Mouse (Mus musculus) liver, adult 2 months (tissue): ENCODE results near the gene Ccdc93. TPM values are rescaled to one million over a fixed set of nuclear protein-coding genes. Genes with fewer than 3 reads are reported as not detected.

Experiments used
- DNase-seq: peaks from one replicate; pipeline ENCODE4 v3.0.0-alpha.2; 2011; ENCODE audit warnings: low read depth, low spot score; ENCODE audit errors: extremely low read depth
- H3K27ac ChIP-seq: fragments of 200-500 bp; replicated peaks from 2 replicates; pipeline ENCODE4 v1.5.1; 2012; ENCODE audit warnings: low read depth, mild to moderate bottlenecking, control low read depth, inconsistent platforms, low read length; ENCODE audit not compliant: insufficient read depth
- H3K27me3 ChIP-seq: fragments of 200-500 bp; 2 replicates; pipeline ENCODE4 v1.6.1; 2012; ENCODE audit warnings: mild to moderate bottlenecking, moderate library complexity, low read length, inconsistent platforms; ENCODE audit not compliant: control insufficient read depth, insufficient read depth
- H3K36me3 ChIP-seq: fragments of 200-500 bp; 2 replicates; pipeline ENCODE4 v1.6.1; 2012; ENCODE audit warnings: low read length, inconsistent platforms; ENCODE audit not compliant: control insufficient read depth, insufficient read depth
- H3K4me1 ChIP-seq: fragments of 200-500 bp; 2 replicates; pipeline ENCODE4 v1.6.1; 2011; ENCODE audit warnings: low read length; ENCODE audit not compliant: control insufficient read depth, insufficient read depth
- H3K4me3 ChIP-seq: fragments of 200-500 bp; 2 replicates; pipeline ENCODE4 v1.5.1; 2011; ENCODE audit warnings: low read depth, mild to moderate bottlenecking, control low read depth, low read length, moderate library complexity; ENCODE audit not compliant: insufficient read depth
- H3K79me2 ChIP-seq: fragments of 200-500 bp; 2 replicates; pipeline ENCODE4 v1.6.1; 2012; ENCODE audit warnings: inconsistent platforms, mild to moderate bottlenecking, low read length, moderate library complexity; ENCODE audit not compliant: control insufficient read depth, insufficient read depth
- H3K9ac ChIP-seq: fragments of 200-500 bp; 2 replicates; pipeline ENCODE4 v1.6.1; 2012; ENCODE audit warnings: low read depth, mild to moderate bottlenecking, control low read depth, inconsistent platforms, low read length
- CTCF ChIP-seq: fragments of 200-500 bp; IDR thresholded peaks from 2 replicates; pipeline ENCODE4 v1.5.1; 2011; ENCODE audit warnings: low read depth, low read length, control low read depth
- POLR2A ChIP-seq: fragments of 200-500 bp; IDR thresholded peaks from 2 replicates; pipeline ENCODE4 v1.6.1; 2011; ENCODE audit warnings: low read length, control low read depth; ENCODE audit not compliant: insufficient read depth; ENCODE audit errors: extremely low read depth
- WGBS: fragments of 180-500 bp; shearing (Covaris S2); methylation state at CpG from one replicate; pipeline ENCODE4 v1.1.7; 2018; 5-methylcytosine and 5-hydroxymethylcytosine counted together
- polyA plus RNA-seq: library from polyadenylated mRNA; depleted of rRNA; stranded (reverse); fragments of >200 nt; gene quantifications from 2 replicates; pipeline ENCODE4 v1.2.3, GENCODE M21; 2012
- total RNA-seq: library from RNA; depleted of rRNA; stranded (reverse); fragments of >200 nt; gene quantifications from 2 replicates; pipeline ENCODE4 v1.2.3, GENCODE M21; 2014

Gene Ccdc93
- total and polyA plus RNA-seq, 2 experiments, result 4.5 to 6.9 TPM

GRCm38 (mm10) chr1:121527061-121527460 lies 96.2 kb downstream of the Ccdc93 start:
- peaks cover 5% of the 10 kb centered on the region; the same call in 1 of the 2 replicates for H3K27me3 ChIP-seq
- no peaks in the 10 kb centered on the region for H3K4me1 ChIP-seq
- H3K4me3 ChIP-seq, result no peak overlapping the region
- no peak overlapping the region for H3K9ac ChIP-seq
- TF ChIP-seq CTCF (no peak), POLR2A (no peak)
- DNase-seq, result no peak
- no peaks in the 10 kb centered on the region for H3K79me2 ChIP-seq
- H3K36me3 ChIP-seq, result no peaks in the 10 kb centered on the region
- WGBS, result 43% methylated on average over 17 of the region's 17 CpGs
- H3K27ac ChIP-seq, result no peak overlapping the region

GRCm38 (mm10) chr1:121527600-121528398 lies 97.0 kb downstream of the Ccdc93 start:
- H3K27ac ChIP-seq, result no peak overlapping the region
- TF ChIP-seq POLR2A, result no peak
- no peak for TF ChIP-seq CTCF
- H3K4me1 ChIP-seq, result no peaks in the 10 kb centered on the region
- no peaks in the 10 kb centered on the region for H3K79me2 ChIP-seq
- 10% methylated on average over 55 of the region's 55 CpGs for WGBS
- H3K36me3 ChIP-seq, result no peaks in the 10 kb centered on the region
- peaks cover 5% of the 10 kb centered on the region; the same call in 1 of the 2 replicates for H3K27me3 ChIP-seq
- DNase-seq, result no peak
- no peak overlapping the region for H3K4me3 ChIP-seq
- no peak overlapping the region for H3K9ac ChIP-seq

GRCm38 (mm10) chr1:121528399-121528720 lies 97.5 kb downstream of the Ccdc93 start, which contains the start of gene Htr5b:
Gene Htr5b, minus strand, starts transcription at chr1:121528465.
- Histone ChIP-seq H3K4me3 (no peak within 1 kb of the TSS), H3K27ac (no peak within 1 kb of the TSS), H3K36me3 (no peaks in the 10 kb centered on the region), H3K79me2 (no peaks in the 10 kb centered on the region), H3K27me3 (peaks cover 5% of the 10 kb centered on the region; the same call in 1 of the 2 replicates), H3K9ac (no peak within 1 kb of the TSS), H3K4me1 (no peaks in the 10 kb centered on the region)
- DNase-seq, result no peak
- TF ChIP-seq POLR2A, result no peak
- TF ChIP-seq CTCF, result no peak
- 2% methylated on average over 11 of the region's 11 CpGs for WGBS

- Histone ChIP-seq H3K4me3 (no peak overlapping the region), H3K36me3 (no peaks in the 10 kb centered on the region), H3K9ac (no peak overlapping the region), H3K27ac (no peak overlapping the region), H3K79me2 (no peaks in the 10 kb centered on the region), H3K4me1 (no peaks in the 10 kb centered on the region), H3K27me3 (peaks cover 5% of the 10 kb centered on the region; the same call in 1 of the 2 replicates)
- 78% methylated on average over 6 of the region's 6 CpGs for WGBS
- TF ChIP-seq CTCF (no peak), POLR2A (no peak)
- no peak for DNase-seq
Observed at GRCm38 (mm10) chr1:121529286-121529685, 98.4 kb downstream of the Ccdc93 start.

GRCm38 (mm10) chr1:121531439-121531838 lies 100.6 kb downstream of the Ccdc93 start:
- H3K4me3 ChIP-seq, result no peak overlapping the region

GRCm38 (mm10) chr1:121540361-121540760 lies 109.5 kb downstream of the Ccdc93 start:
- no peak for DNase-seq
- H3K79me2 ChIP-seq, result no peaks in the 10 kb centered on the region
- no peaks in the 10 kb centered on the region for H3K27me3 ChIP-seq
- no peaks in the 10 kb centered on the region for H3K36me3 ChIP-seq
- H3K4me1 ChIP-seq, result no peaks in the 10 kb centered on the region
- no peak overlapping the region for H3K4me3 ChIP-seq
- 34% methylated on average over 8 of the region's 8 CpGs for WGBS
- no peak for TF ChIP-seq CTCF
- TF ChIP-seq POLR2A, result no peak
- H3K9ac ChIP-seq, result no peak overlapping the region
- no peak overlapping the region for H3K27ac ChIP-seq

More at GRCm38 (mm10) chr1:121531439-121531838, 100.6 kb downstream of the Ccdc93 start:
- no peak overlapping the region for H3K9ac ChIP-seq
- no peak for DNase-seq
- 65% methylated on average over 7 of the region's 7 CpGs for WGBS
- H3K4me1 ChIP-seq, result no peaks in the 10 kb centered on the region
- TF ChIP-seq POLR2A (no peak), CTCF (no peak)
- no peak overlapping the region for H3K27ac ChIP-seq
- H3K79me2 ChIP-seq, result no peaks in the 10 kb centered on the region
- 0 out of 2 replicates have a peak, but pooled peaks cover 5% of the 10 kb centered on the region for H3K27me3 ChIP-seq
- no peaks in the 10 kb centered on the region for H3K36me3 ChIP-seq
